Mouse (Mus musculus) gastrocnemius, postnatal 14 days (tissue): Measurements from ENCODE around the gene Zfp704. TPM values are rescaled to one million over a fixed set of nuclear protein-coding genes. Genes with fewer than 3 reads are reported as not detected.

ENCODE experiments used
- DNase-seq: peaks from one replicate; pipeline ENCODE4 v3.0.0; 2021; ENCODE audit warnings: mixed read lengths
- intact Hi-C: fragments of 180-260 bp; cut with DNase I; formaldehyde crosslinking; loops from one replicate; pipeline ENCODE4 v1.15.1; 2025; ENCODE audit warnings: low total_unique reads
- total RNA-seq, 2 experiments: library from RNA; stranded (reverse); gene quantifications; 2 replicates each; pipeline ENCODE4 v1.2.3; 2021

Zfp704 gene
- total RNA-seq, 2 experiments from 2014 or later, result 6.9 to 9.5 TPM

GRCm38 (mm10) chr3:9568565-9569228, 41.2 kb downstream of the Zfp704 start:
- no peak for DNase-seq
- intact Hi-C loops, result no loop called here

DNA sequence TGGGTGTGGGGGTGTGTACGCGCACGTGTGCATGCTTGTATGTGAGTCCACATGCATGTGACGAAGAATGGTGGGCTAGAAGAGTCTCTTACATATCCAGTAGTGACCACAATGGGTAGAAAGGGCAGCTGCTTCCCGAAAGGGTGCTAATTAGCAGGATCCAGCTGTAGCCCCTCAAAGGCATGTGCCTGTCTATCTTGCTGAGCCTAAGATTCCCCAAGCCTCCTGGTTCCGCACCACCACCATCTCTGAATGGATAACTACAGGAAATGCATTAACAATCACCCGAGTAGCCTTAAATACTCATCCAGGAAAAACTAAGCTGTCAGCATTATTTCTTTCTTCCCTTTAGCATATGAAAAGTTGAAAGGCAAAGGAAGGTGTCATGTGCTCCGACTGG, 41.9 kb downstream of the Zfp704 start:
- intact Hi-C loops, result no loop called here
- no peak for DNase-seq

GRCm38 (mm10) chr3:9566831-9567230, 43.1 kb downstream of the Zfp704 start:
- intact Hi-C loops, result no loop called here
- no peak for DNase-seq

DNA sequence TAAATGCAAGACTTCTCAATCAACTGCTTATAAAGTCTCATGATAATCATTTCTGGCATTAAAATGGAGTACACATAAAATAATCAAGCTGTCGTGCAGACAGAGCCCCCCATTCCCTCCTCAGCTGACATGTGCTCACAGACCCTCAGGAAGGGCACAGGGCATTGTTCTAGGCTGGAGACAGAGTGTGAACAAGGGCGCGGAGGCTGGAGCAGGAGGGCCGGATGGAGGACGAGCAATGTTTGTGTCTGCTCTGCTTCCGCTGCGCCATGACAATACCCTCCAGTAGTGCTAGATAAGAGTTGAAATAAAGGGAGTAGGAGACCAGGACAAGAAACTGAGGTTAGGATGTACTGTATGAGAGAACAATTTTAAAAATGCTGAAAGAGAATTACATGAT, 46.3 kb downstream of the Zfp704 start:
- DNase-seq, result no peak
- intact Hi-C loops, result no loop called here

DNA sequence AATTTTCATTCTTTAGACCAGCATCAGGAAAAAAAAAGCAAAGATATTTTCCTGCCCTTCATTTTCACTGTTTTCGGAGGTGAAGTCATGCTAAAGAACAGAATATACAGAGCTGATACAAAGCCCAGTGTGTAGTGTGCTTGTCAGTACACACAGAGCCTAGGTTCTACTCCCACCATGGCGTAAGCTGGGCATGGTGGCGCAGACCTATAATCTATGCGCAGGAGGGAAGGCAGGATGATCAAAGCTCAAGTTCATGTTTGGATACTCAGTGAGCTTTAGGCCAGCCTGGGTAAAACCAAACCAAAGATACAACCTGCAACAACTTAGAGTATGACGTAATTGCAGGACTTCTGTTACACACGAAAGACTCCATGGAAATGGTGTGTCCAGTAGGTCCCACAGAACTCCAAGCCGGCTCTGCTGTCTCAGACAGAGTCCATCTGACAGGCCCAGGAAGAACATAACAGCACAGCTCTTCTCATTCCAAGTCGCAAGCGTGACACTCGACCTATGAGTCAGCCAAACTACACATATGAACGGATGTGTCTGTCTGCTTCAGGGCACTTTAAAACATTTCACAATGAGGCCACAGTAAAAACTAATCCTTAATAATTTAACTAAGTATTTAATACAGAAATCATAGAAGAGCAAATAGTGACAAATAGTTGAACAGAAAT, 47.1 kb downstream of the Zfp704 start:
- intact Hi-C loops, result no loop called here
- no peak for DNase-seq

DNA sequence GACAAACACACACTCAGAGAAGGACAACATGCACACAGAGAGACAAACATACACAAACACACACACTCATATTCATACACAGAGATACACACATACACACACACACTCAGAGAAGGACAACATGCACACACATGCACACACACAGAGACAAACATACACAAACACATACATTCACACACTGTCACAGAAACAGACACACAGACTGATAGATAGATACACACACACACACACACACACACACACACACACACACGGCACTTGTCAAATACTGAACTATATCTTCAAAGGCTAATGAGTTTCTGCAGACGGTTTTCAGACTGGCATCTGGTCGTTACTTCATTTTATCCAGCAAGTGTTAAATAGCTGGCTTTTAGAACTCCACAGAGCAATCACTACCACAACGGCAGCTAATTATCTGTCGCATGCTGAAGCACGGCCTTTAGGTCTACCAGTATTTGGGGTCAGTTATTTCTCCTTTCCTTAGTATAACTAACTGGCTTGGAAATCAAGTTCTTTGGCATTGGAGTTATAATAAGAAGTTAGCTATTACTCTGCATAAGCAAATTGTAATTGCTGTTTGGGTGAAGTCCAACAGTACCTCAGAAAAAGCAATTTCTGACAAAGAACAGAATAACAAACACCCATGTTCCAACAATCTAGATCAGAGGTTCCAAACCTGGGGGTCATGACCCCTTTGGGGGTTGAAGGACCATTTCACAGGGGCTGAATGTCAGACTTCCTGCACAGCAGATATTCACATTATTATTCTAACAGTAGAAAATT, 51.9 kb downstream of the Zfp704 start:
- intact Hi-C loops, result no loop called here
- DNase-seq, result no peak

GRCm38 (mm10) chr3:9556137-9556536, 53.7 kb downstream of the Zfp704 start:
- intact Hi-C loops, result no loop called here
- no peak for DNase-seq

GRCm38 (mm10) chr3:9554916-9555315, 55.0 kb downstream of the Zfp704 start:
- DNase-seq, result no peak
- intact Hi-C loops, result no loop called here

DNA sequence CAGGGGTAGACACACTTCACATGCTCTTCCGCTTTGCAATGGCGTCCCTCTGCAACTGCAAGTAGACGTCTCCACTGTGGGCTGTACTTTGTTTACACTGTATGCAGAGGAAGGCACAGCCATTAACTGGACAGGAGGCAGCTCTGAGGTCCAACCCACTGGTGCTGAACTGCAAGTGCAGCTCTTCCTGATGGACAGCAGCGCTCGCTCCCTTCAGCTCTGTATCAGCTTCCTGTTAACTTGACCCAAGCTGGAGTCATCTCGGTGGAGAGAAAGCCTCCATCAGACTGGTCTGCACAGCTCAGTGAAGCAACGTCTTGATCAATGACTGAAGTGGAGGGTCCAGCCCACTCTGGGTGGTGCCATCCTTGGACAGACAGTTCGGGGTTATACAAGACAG, 57.6 kb downstream of the Zfp704 start:
- intact Hi-C loops, result no loop called here
- no peak for DNase-seq

DNA sequence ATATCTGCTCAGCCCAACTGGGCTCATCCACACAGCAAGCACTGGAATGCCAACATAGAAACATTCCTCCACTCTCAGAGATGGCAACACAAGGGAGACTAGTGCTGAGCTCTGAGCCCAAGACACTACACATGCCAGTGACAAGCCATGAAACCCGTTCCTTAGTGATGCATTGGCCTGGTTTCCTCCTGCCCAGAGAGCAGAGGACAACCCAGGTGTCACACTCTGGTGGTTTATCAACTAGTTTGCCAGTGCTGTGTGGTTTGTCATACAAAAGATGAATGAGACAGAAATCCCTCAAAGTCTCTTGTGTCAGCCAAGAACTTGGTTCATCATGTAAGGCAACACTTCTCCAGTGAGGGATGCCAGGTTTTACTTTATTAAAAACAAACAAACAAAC, 59.0 kb downstream of the Zfp704 start:
- no peak for DNase-seq
- intact Hi-C loops, result no loop called here

GRCm38 (mm10) chr3:9549815-9550214, 60.1 kb downstream of the Zfp704 start:
- intact Hi-C loops, result no loop called here
- no peak for DNase-seq

GRCm38 (mm10) chr3:9548188-9548587, 61.7 kb downstream of the Zfp704 start:
- no peak for DNase-seq
- intact Hi-C loops, result no loop called here

GRCm38 (mm10) chr3:9546882-9547620, 62.8 kb downstream of the Zfp704 start:
- intact Hi-C loops, result no loop called here
- DNase-seq, result no peak

DNA sequence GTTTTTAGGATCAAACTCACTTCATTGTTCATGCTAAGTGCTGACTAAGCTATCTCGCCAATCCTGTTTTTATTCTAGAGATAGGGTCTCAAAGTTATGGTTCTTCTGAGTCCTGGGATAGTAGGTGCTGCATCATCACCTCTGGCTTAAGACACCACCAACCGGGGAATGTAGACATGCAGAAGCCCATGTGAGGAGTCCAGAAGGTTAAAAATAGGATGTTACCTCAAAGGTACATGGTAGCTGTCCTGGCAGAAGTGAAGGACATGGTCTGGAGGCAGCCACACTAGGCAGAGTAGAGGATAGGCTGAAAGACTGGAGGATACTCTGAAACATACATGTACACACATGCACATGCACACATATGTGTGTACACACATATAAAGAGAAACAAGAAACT, 65.5 kb downstream of the Zfp704 start:
- DNase-seq, result no peak
- intact Hi-C loops, result no loop called here

- no peak for DNase-seq
- intact Hi-C loops, result no loop called here
These were observed 66.0 kb downstream of the Zfp704 start for GRCm38 (mm10) chr3:9543916-9544315.

- DNase-seq, result no peak
- intact Hi-C loops, result no loop called here
These were observed 66.4 kb downstream of the Zfp704 start for GRCm38 (mm10) chr3:9543463-9543862.

GRCm38 (mm10) chr3:9541561-9541960, 68.3 kb downstream of the Zfp704 start:
- no peak for DNase-seq
- intact Hi-C loops, result no loop called here

- intact Hi-C loops, result no loop called here
- no peak for DNase-seq
These were observed 71.4 kb downstream of the Zfp704 start for GRCm38 (mm10) chr3:9538510-9538909.

- DNase-seq, result no peak
- intact Hi-C loops, result no loop called here
These were observed 72.0 kb downstream of the Zfp704 start for GRCm38 (mm10) chr3:9537889-9538288.
